In the genomic region with DNA sequence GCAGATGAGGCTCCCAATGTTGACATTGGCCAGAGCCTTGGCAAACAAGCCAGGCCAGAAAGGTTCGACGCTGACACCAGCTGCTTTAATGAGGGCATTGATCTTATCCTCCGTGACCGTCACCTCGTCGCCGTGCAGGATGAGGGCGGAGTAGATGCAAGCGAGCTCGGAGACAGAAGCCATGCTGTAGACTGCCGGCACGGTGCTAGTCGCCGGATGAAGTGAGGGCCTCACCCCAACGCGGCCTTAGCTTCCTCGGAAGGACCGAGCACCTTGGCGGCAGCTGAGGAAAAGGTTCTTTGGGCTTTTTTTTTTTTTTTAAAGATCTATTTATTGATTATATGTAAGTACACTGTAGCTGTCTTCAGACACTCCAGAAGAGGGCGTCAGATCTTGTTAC, we compare ENCODE assay signal across 7 mouse cellular contexts. TPM values are rescaled to one million over a fixed set of nuclear protein-coding genes. Genes with fewer than 3 reads are reported as not detected.
DNase-seq lines count a peak whose midpoint lies in the region; ATAC-seq and TF ChIP-seq lines count a peak whose summit lies in the region.
"Not testable (repeated sequence)": the region's sequence is repeated elsewhere in the genome, so short reads cannot be mapped to it uniquely, and the experiment has no call there.

Gene Gm10073, minus strand, starts transcription at position 294 of the 400 bp plus-strand sequence.

- TF ChIP-seq EP300 in heart, adult 2 months (IDR thresholded peaks at IDR 0.05; ENCODE audit: insufficient read depth, low read depth, low read length): not testable (repeated sequence)

- H3K4me1 ChIP-seq in embryonic facial prominence, embryonic 14.5 days (ENCODE audit: control insufficient read depth, insufficient read depth, low read length); heart, adult 2 months (ENCODE audit: control insufficient read depth, insufficient read depth, low read length); hindbrain, embryonic 16.5 days (ENCODE audit: control insufficient read depth, insufficient read depth, low read depth, low read length): not testable (repeated sequence)
- H3K4me1 ChIP-seq in liver, adult 2 months (ENCODE audit: control insufficient read depth, insufficient read depth, low read length): peaks cover 18% of the 10 kb centered on the region

- TF ChIP-seq CTCF in heart, adult 2 months (IDR thresholded peaks at IDR 0.05); liver, adult 2 months (IDR thresholded peaks at IDR 0.05; ENCODE audit: low read depth, low read length): not testable (repeated sequence)

- H3K9me3 ChIP-seq in embryonic facial prominence, embryonic 14.5 days (ENCODE audit: control insufficient read depth, low read length); hindbrain, embryonic 16.5 days (ENCODE audit: control insufficient read depth, low read length): not testable (repeated sequence)

- H3K27me3 ChIP-seq in embryonic facial prominence, embryonic 14.5 days (replicated peaks; ENCODE audit: control insufficient read depth, insufficient read depth, low read length); heart, adult 2 months (ENCODE audit: control insufficient read depth, insufficient read depth, low read length); hindbrain, embryonic 16.5 days (replicated peaks; ENCODE audit: control insufficient read depth, insufficient read depth, low read length); liver, adult 2 months (ENCODE audit: control insufficient read depth, insufficient read depth, low read length): not testable (repeated sequence)

- WGBS in embryonic facial prominence, embryonic 14.5 days: 51% methylated on average over 20 of the region's 20 CpGs
- 32% methylated on average over 20 of the region's 20 CpGs for WGBS in heart, adult 2 months
- WGBS in hindbrain, embryonic 16.5 days: 64% methylated on average over 19 of the region's 20 CpGs
- WGBS in liver, adult 2 months: 10% methylated on average over 20 of the region's 20 CpGs

- H3K27ac ChIP-seq in embryonic facial prominence, embryonic 14.5 days (replicated peaks; ENCODE audit: low read depth, low read length); heart, adult 2 months; hindbrain, embryonic 16.5 days (ENCODE audit: low read depth, low read length): not testable (repeated sequence)
- 0 out of 2 replicates have a peak within 1 kb of the TSS, but pooled peaks have one; percentile 11 for H3K27ac ChIP-seq in liver, adult 2 months (replicated peaks; ENCODE audit: insufficient read depth, low read depth, low read length)

- H3K79me2 ChIP-seq in heart, adult 2 months (replicated peaks; ENCODE audit: control insufficient read depth, insufficient read depth, low read length); liver, adult 2 months (ENCODE audit: control insufficient read depth, insufficient read depth, low read length): not testable (repeated sequence)

- not testable (repeated sequence) for ATAC-seq in embryonic facial prominence, embryonic 14.5 days (ENCODE audit: low read depth); hindbrain, embryonic 16.5 days; monocyte, adult 5-6 weeks (replicated peaks; ENCODE audit: insufficient number of reproducible peaks, low FRiP score, low TSS enrichment, poor library complexity, severe bottlenecking)

- not testable (repeated sequence) for TF ChIP-seq POLR2A in heart, adult 2 months (IDR thresholded peaks at IDR 0.05; ENCODE audit: insufficient read depth, low read depth, low read length); liver, adult 2 months (IDR thresholded peaks at IDR 0.05; ENCODE audit: extremely low read depth, insufficient read depth, low read length)

- not testable (repeated sequence) for H3K4me3 ChIP-seq in embryonic facial prominence, embryonic 14.5 days (ENCODE audit: low read depth, low read length); heart, adult 2 months; hindbrain, embryonic 16.5 days (ENCODE audit: low read length)
- H3K4me3 ChIP-seq in liver, adult 2 months (ENCODE audit: insufficient read depth, low read depth, low read length): peak within 1 kb of the TSS; percentile 39; the same call in 1 of the 2 replicates

- intact Hi-C loops in heart, adult 2 months (cut with DNase I): not testable (repeated sequence)

- not testable (repeated sequence) for H3K4me2 ChIP-seq in embryonic facial prominence, embryonic 14.5 days (ENCODE audit: low read depth, low read length); hindbrain, embryonic 16.5 days (ENCODE audit: low read length)

- not testable (repeated sequence) for H3K36me3 ChIP-seq in embryonic facial prominence, embryonic 14.5 days (ENCODE audit: control insufficient read depth, insufficient read depth, low read length); heart, adult 2 months (ENCODE audit: control insufficient read depth, insufficient read depth, low read length); hindbrain, embryonic 16.5 days (ENCODE audit: control insufficient read depth, insufficient read depth, low read length); liver, adult 2 months (ENCODE audit: control insufficient read depth, insufficient read depth, low read length)

- not testable (repeated sequence) for H3K9ac ChIP-seq in embryonic facial prominence, embryonic 14.5 days (ENCODE audit: low read depth, low read length); heart, adult 2 months (ENCODE audit: low read depth, low read length); hindbrain, embryonic 16.5 days (ENCODE audit: low read depth, low read length); liver, adult 2 months (ENCODE audit: low read depth, low read length)

- not testable (repeated sequence) for DNase-seq in adrenal gland, adult 18-20 months (ENCODE audit: low spot score in 2 of 2); embryonic facial prominence, embryonic 14.5 days (ENCODE audit: low spot score); heart, adult 2 months; layer of hippocampus, postnatal 10 days (ENCODE audit: low spot score in 2 of 2)
- DNase-seq in liver, adult 2 months (ENCODE audit: extremely low read depth, low read depth, low spot score): peak; percentile 74

RNA-seq across cellular contexts. Expression of gene Gm10073, which starts in this region (rescaled TPM):
- total RNA-seq in adrenal gland, adult 18-20 months (2021): 100 to 1,000 TPM; 116 to 132 TPM
- 11.4 and 13.7 TPM in 2 replicates for polyA plus RNA-seq in embryonic facial prominence, embryonic 14.5 days (2014; fragmentation: Nextera tagmentation; extraction: Ambion mirVana)
- 100 to 1,000 TPM; 109 to 123 TPM for total RNA-seq in heart, adult 2 months (2021)
- 31.2 and 34.2 TPM in 2 replicates for polyA plus RNA-seq in heart, adult 2 months (2012; rRNA removed)
- polyA plus RNA-seq in hindbrain, embryonic 16.5 days (2015; fragmentation: Nextera tagmentation; extraction: Ambion mirVana): 7.4 and 12.5 TPM in 2 replicates
- total RNA-seq in layer of hippocampus, postnatal 10 days (2021): 100 to 1,000 TPM; 122 to 132 TPM
- 11.3 and 12.4 TPM in 2 replicates for total RNA-seq in liver, adult 2 months (2014; rRNA removed)
- polyA plus RNA-seq in liver, adult 2 months (2012; rRNA removed): 64.6 and 78.5 TPM in 2 replicates
- total RNA-seq in monocyte, adult 5-6 weeks (2017): 2.2 to 11.5 TPM (median 9.5 TPM) in 3 replicates
